Mouse (Mus musculus) megakaryocyte, embryonic 14.5 days (primary cell): ENCODE results near the gene Sez6l.

Source experiments
- FLI1 ChIP-seq: IDR thresholded peaks from 2 replicates; pipeline ENCODE4 v1.6.1; 2012; ENCODE audit warnings: low read length, inconsistent platforms, mixed read lengths
- GATA1 ChIP-seq: IDR thresholded peaks from 3 replicates; pipeline ENCODE4 v1.6.1; 2012; ENCODE audit warnings: mixed read lengths, low read length, inconsistent platforms, borderline replicate concordance

GRCm38 (mm10) chr5:112520826-112521702 is 55.9 kb downstream of the Sez6l start:
- no peak for TF ChIP-seq GATA1
- no peak for TF ChIP-seq FLI1
